Mouse (Mus musculus): ENCODE data around the gene Sntg2. TPM values are rescaled to one million over a fixed set of nuclear protein-coding genes. Genes with fewer than 3 reads are reported as not detected.

The Sntg2 gene
- polyA plus RNA-seq, 2 experiments = 1.4 TPM

GRCm38 (mm10) chr12:30128561-30129410, 244.4 kb downstream of the Sntg2 start:
- 63% methylated on average over 7 of the region's 7 CpGs for WGBS
- ATAC-seq (ENCODE audit: low FRiP score, low read depth) (peak; percentile 19; the same call in 1 of the 2 replicates), DNase-seq (ENCODE audit: low spot score) (peak; percentile 82)
- H3K9me3 ChIP-seq (ENCODE audit: control insufficient read depth, low read length) = no peaks in the 10 kb centered on the region
- no peak for TF ChIP-seq POLR2A (IDR thresholded peaks at IDR 0.05; ENCODE audit: borderline replicate concordance, extremely low read depth, insufficient read depth, insufficient read length)
- no peak overlapping the region for H3K4me2 ChIP-seq (replicated peaks; ENCODE audit: low read depth, low read length, severe bottlenecking)
- H3K4me1 ChIP-seq (ENCODE audit: control insufficient read depth, insufficient read depth, low read length) = no peaks in the 10 kb centered on the region
- H3K27ac ChIP-seq (replicated peaks; ENCODE audit: low read depth, low read length) = no peak overlapping the region
- H3K36me3 ChIP-seq (ENCODE audit: control insufficient read depth, insufficient read depth, low read length) = no peaks in the 10 kb centered on the region
- no peak overlapping the region for H3K4me3 ChIP-seq (replicated peaks; ENCODE audit: low read length)
- H3K27me3 ChIP-seq (ENCODE audit: control insufficient read depth, insufficient read depth, low read length) = no peaks in the 10 kb centered on the region
- H3K9ac ChIP-seq (ENCODE audit: low read depth, low read length, severe bottlenecking) = no peak overlapping the region

Other genes with a start within 250 kb of the Sntg2 start
- gene Tpo, start 240.8 kb downstream of the Sntg2 start, polyA plus RNA-seq (2012; rRNA removed) = 0.03 TPM in 1 of 2 replicates, not detected in the other
- gene Tpo, start 240.8 kb downstream of the Sntg2 start, polyA plus RNA-seq (2014; fragmentation: Nextera tagmentation; extraction: Ambion mirVana) = not detected in 2 replicates
- 23.7 and 24.4 TPM in 2 replicates for gene Tmem18, start 211.1 kb upstream of the Sntg2 start, polyA plus RNA-seq (2012; rRNA removed)
- 26.1 and 26.6 TPM in 2 replicates for gene Tmem18, start 211.1 kb upstream of the Sntg2 start, polyA plus RNA-seq (2014; fragmentation: Nextera tagmentation; extraction: Ambion mirVana)

Data from limb, embryonic 14.5 days (tissue).